Mouse (Mus musculus): Measurements from ENCODE around the gene Dbi.

GRCm38 (mm10) chr1:120094920-120095319 is 26.0 kb downstream of the Dbi start:
- TF ChIP-seq CTCF (conservative IDR thresholded peaks at IDR 0.05; ENCODE audit: insufficient read depth, insufficient read length, low read depth, low read length) (no peak), POLR2A (IDR thresholded peaks at IDR 0.05; ENCODE audit: low read depth, low read length) (no peak)

Data from kidney, adult 2 months (tissue).